Mouse (Mus musculus): ENCODE results near the gene Tfpi. TPM values are rescaled to one million over a fixed set of nuclear protein-coding genes. Genes with fewer than 3 reads are reported as not detected.

Tfpi gene
- 24.6 and 27.0 TPM in 2 replicates for polyA plus RNA-seq (2015; fragmentation: Nextera tagmentation; extraction: Ambion mirVana)

GRCm38 (mm10) chr2:84476577-84476976 lies at the start of gene Tfpi:
Gene Tfpi, minus strand, starts transcription at chr2:84476775.
- Histone ChIP-seq H3K27ac (replicated peaks) (no peak within 1 kb of the TSS), H3K9ac (0 out of 2 replicates have a peak within 1 kb of the TSS, but pooled peaks have one; percentile 18), H3K36me3 (no peaks in the 10 kb centered on the region), H3K4me2 (replicated peaks) (peak within 1 kb of the TSS; percentile 33), H3K27me3 (no peaks in the 10 kb centered on the region), H3K4me3 (replicated peaks) (peak within 1 kb of the TSS; percentile 34), H3K9me3 (replicated peaks) (no peaks in the 10 kb centered on the region), H3K4me1 (no peaks in the 10 kb centered on the region)
- ATAC-seq (ENCODE audit: insufficient number of reproducible peaks, low FRiP score, low TSS enrichment, low read depth) = no peak
- 53% methylated on average over 4 of the region's 4 CpGs for WGBS

DNA sequence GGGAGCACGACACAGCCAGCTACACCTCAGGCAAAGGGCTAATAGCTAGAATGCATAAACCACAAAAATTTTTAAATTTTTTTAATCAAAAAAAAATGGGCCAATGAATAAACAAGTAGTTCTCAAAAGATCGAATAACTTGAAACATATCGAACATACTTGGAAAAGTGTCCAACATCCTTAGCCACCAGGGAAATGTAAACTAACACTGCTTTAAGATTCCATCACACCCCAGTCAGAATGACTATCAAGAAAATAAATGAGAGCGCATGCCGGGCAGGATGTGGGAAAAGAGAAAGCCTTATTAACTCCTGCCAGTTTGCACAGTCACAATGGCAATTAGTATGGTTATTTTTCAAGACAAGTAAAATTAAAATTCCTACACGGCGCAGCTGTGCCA lies 49.6 kb upstream of the Tfpi start:
- Histone ChIP-seq H3K9ac (no peak overlapping the region), H3K27ac (replicated peaks) (no peak overlapping the region), H3K4me3 (replicated peaks) (no peak overlapping the region), H3K9me3 (replicated peaks) (no peaks in the 10 kb centered on the region), H3K27me3 (no peaks in the 10 kb centered on the region), H3K4me1 (0 out of 2 replicates have a peak, but pooled peaks cover 3% of the 10 kb centered on the region), H3K36me3 (no peaks in the 10 kb centered on the region), H3K4me2 (replicated peaks) (no peak overlapping the region)
- WGBS = 56% methylated on average over 7 of the region's 7 CpGs
- no peak for ATAC-seq (ENCODE audit: insufficient number of reproducible peaks, low FRiP score, low TSS enrichment, low read depth)

DNA sequence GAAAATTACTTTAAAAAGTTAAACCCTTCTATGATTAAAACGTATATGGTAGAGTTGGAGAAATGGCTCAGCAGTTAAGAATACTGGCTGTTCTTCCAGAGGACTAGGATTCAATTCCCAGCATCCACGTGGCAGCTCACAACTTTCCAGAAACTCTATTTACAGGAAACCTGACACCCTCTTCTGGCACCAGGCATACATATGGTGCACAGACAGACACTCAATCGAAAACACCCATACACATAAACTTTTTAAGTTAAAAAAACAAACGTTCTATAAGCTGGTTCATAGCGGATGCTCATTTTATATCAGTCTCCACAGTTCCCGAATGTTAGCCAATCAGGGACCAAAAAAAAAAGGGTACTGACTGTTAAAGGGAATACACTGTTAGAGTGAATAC lies 49.2 kb upstream of the Tfpi start:
- Histone ChIP-seq H3K4me3 (replicated peaks) (no peak overlapping the region), H3K36me3 (no peaks in the 10 kb centered on the region), H3K4me1 (0 out of 2 replicates have a peak, but pooled peaks cover 3% of the 10 kb centered on the region), H3K9ac (no peak overlapping the region), H3K9me3 (replicated peaks) (no peaks in the 10 kb centered on the region), H3K27ac (replicated peaks) (no peak overlapping the region), H3K27me3 (no peaks in the 10 kb centered on the region), H3K4me2 (replicated peaks) (no peak overlapping the region)
- no peak for ATAC-seq (ENCODE audit: insufficient number of reproducible peaks, low FRiP score, low TSS enrichment, low read depth)
- 44% methylated on average over 6 of the region's 6 CpGs for WGBS

GRCm38 (mm10) chr2:84525047-84525446 lies 48.5 kb upstream of the Tfpi start:
- H3K4me1 ChIP-seq = 0 out of 2 replicates have a peak, but pooled peaks cover 3% of the 10 kb centered on the region
- no peaks in the 10 kb centered on the region for H3K27me3 ChIP-seq
- ATAC-seq (ENCODE audit: insufficient number of reproducible peaks, low FRiP score, low TSS enrichment, low read depth) = no peak
- no peak overlapping the region for H3K4me3 ChIP-seq (replicated peaks)
- H3K9ac ChIP-seq = no peak overlapping the region
- H3K9me3 ChIP-seq (replicated peaks) = no peaks in the 10 kb centered on the region
- no peak overlapping the region for H3K27ac ChIP-seq (replicated peaks)
- H3K36me3 ChIP-seq = no peaks in the 10 kb centered on the region
- H3K4me2 ChIP-seq (replicated peaks) = no peak overlapping the region
- WGBS = 87% methylated on average over 5 of the region's 5 CpGs

DNA sequence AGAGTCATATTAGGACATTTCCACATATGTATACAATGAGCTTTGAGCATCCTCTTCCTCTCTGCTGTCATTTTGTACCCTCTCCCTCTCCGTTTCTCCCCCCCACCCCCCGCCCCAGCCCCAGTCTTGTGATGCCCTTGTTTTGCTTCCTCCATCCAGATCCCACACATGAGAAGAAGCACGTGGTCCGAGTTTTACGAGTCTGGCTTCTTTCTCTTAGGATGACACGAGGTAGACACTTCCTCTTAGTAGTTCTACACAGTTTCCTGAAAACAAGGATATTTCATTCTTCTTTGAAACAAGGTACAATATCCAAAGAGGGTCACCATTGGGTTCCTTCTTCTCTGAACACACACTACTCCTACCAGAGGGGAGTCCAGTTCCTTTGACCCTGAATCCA lies 47.4 kb upstream of the Tfpi start:
- H3K4me2 ChIP-seq (replicated peaks) = no peak overlapping the region
- H3K4me3 ChIP-seq (replicated peaks) = no peak overlapping the region
- 79% methylated on average over 6 of the region's 6 CpGs for WGBS
- H3K27me3 ChIP-seq = no peaks in the 10 kb centered on the region
- ATAC-seq (ENCODE audit: insufficient number of reproducible peaks, low FRiP score, low TSS enrichment, low read depth) = no peak
- no peak overlapping the region for H3K9ac ChIP-seq
- peaks cover 8% of the 10 kb centered on the region; the same call in 1 of the 2 replicates for H3K4me1 ChIP-seq
- H3K9me3 ChIP-seq (replicated peaks) = no peaks in the 10 kb centered on the region
- no peaks in the 10 kb centered on the region for H3K36me3 ChIP-seq
- H3K27ac ChIP-seq (replicated peaks) = no peak overlapping the region

- no peak for ATAC-seq (ENCODE audit: insufficient number of reproducible peaks, low FRiP score, low TSS enrichment, low read depth)
- Histone ChIP-seq H3K4me3 (replicated peaks) (no peak overlapping the region), H3K9ac (no peak overlapping the region), H3K27ac (replicated peaks) (no peak overlapping the region), H3K27me3 (no peaks in the 10 kb centered on the region), H3K9me3 (replicated peaks) (no peaks in the 10 kb centered on the region), H3K36me3 (no peaks in the 10 kb centered on the region), H3K4me1 (peaks cover 8% of the 10 kb centered on the region; the same call in 1 of the 2 replicates), H3K4me2 (replicated peaks) (no peak overlapping the region)
- 52% methylated on average over 6 of the region's 6 CpGs for WGBS
These were observed 46.7 kb upstream of the Tfpi start for GRCm38 (mm10) chr2:84523103-84523865.

GRCm38 (mm10) chr2:84519514-84520067 lies 43.0 kb upstream of the Tfpi start:
- H3K9ac ChIP-seq = no peak overlapping the region
- 46% methylated on average over 12 of the region's 12 CpGs for WGBS
- peak overlapping the region; percentile 55; the same call in 1 of the 2 replicates for H3K27ac ChIP-seq (replicated peaks)
- H3K4me2 ChIP-seq (replicated peaks) = no peak overlapping the region
- no peaks in the 10 kb centered on the region for H3K27me3 ChIP-seq
- no peak for ATAC-seq (ENCODE audit: insufficient number of reproducible peaks, low FRiP score, low TSS enrichment, low read depth)
- peaks cover 8% of the 10 kb centered on the region; the same call in 1 of the 2 replicates for H3K4me1 ChIP-seq
- no peak overlapping the region for H3K4me3 ChIP-seq (replicated peaks)
- no peaks in the 10 kb centered on the region for H3K9me3 ChIP-seq (replicated peaks)
- no peaks in the 10 kb centered on the region for H3K36me3 ChIP-seq

GRCm38 (mm10) chr2:84518767-84519166 lies 42.2 kb upstream of the Tfpi start:
- Histone ChIP-seq H3K4me2 (replicated peaks) (no peak overlapping the region), H3K9ac (no peak overlapping the region)
- 44% methylated on average over 5 of the region's 5 CpGs for WGBS

GRCm38 (mm10) chr2:84513281-84513680 lies 36.7 kb upstream of the Tfpi start:
- H3K4me3 ChIP-seq (replicated peaks) = no peak overlapping the region
- H3K4me1 ChIP-seq = no peaks in the 10 kb centered on the region
- no peak overlapping the region for H3K4me2 ChIP-seq (replicated peaks)
- H3K9ac ChIP-seq = no peak overlapping the region
- H3K27me3 ChIP-seq = no peaks in the 10 kb centered on the region
- no peak overlapping the region for H3K27ac ChIP-seq (replicated peaks)
- H3K9me3 ChIP-seq (replicated peaks) = no peaks in the 10 kb centered on the region
- WGBS = 79% methylated on average over 3 of the region's 3 CpGs
- ATAC-seq (ENCODE audit: insufficient number of reproducible peaks, low FRiP score, low TSS enrichment, low read depth) = no peak
- no peaks in the 10 kb centered on the region for H3K36me3 ChIP-seq

More at GRCm38 (mm10) chr2:84518767-84519166, 42.2 kb upstream of the Tfpi start:
- ATAC-seq (ENCODE audit: insufficient number of reproducible peaks, low FRiP score, low TSS enrichment, low read depth) = no peak
- Histone ChIP-seq H3K9me3 (replicated peaks) (no peaks in the 10 kb centered on the region), H3K4me3 (replicated peaks) (no peak overlapping the region), H3K36me3 (no peaks in the 10 kb centered on the region), H3K27ac (replicated peaks) (no peak overlapping the region), H3K27me3 (no peaks in the 10 kb centered on the region), H3K4me1 (peaks cover 8% of the 10 kb centered on the region; the same call in 1 of the 2 replicates)

DNA sequence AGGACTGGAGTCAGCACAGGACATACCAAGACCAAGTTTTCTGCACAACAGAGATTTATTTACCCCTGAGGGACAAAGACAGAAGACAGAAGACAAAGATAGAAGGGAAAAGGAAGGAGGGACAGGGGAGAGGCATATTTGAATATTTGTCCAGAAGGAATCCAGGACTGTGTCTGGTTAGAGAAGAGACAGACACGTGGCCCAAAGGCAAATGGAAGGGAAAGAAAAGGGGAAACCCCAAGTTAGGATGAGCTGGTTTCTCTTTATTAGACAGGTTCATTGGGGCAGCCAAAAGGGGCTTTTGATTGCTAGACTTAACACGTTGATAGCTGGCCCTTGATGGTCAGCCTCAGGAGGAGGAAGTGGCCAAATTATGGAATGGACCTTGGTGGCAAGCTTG lies 34.9 kb upstream of the Tfpi start:
- H3K4me1 ChIP-seq = no peaks in the 10 kb centered on the region
- no peak overlapping the region for H3K4me3 ChIP-seq (replicated peaks)
- ATAC-seq (ENCODE audit: insufficient number of reproducible peaks, low FRiP score, low TSS enrichment, low read depth) = no peak
- no peak overlapping the region for H3K27ac ChIP-seq (replicated peaks)
- H3K36me3 ChIP-seq = no peaks in the 10 kb centered on the region
- 57% methylated on average over 2 of the region's 2 CpGs for WGBS
- H3K27me3 ChIP-seq = no peaks in the 10 kb centered on the region
- no peak overlapping the region for H3K9ac ChIP-seq
- no peaks in the 10 kb centered on the region for H3K9me3 ChIP-seq (replicated peaks)
- no peak overlapping the region for H3K4me2 ChIP-seq (replicated peaks)

GRCm38 (mm10) chr2:84511036-84511435 lies 34.5 kb upstream of the Tfpi start:
- WGBS = 75% methylated on average over 4 of the region's 4 CpGs
- no peak for ATAC-seq (ENCODE audit: insufficient number of reproducible peaks, low FRiP score, low TSS enrichment, low read depth)
- Histone ChIP-seq H3K4me1 (no peaks in the 10 kb centered on the region), H3K36me3 (no peaks in the 10 kb centered on the region), H3K27ac (replicated peaks) (no peak overlapping the region), H3K4me3 (replicated peaks) (no peak overlapping the region), H3K9me3 (replicated peaks) (no peaks in the 10 kb centered on the region), H3K9ac (no peak overlapping the region), H3K27me3 (no peaks in the 10 kb centered on the region), H3K4me2 (replicated peaks) (no peak overlapping the region)

All from embryonic facial prominence, embryonic 15.5 days (tissue).